Mouse (Mus musculus) kidney, postnatal 0 days (tissue): ENCODE results near the gene Man1c1. TPM values are rescaled to one million over a fixed set of nuclear protein-coding genes. Genes with fewer than 3 reads are reported as not detected.
A peak's percentile ranks its signal among the peaks of the same experiment; 100 is the strongest.

Experiments
- ATAC-seq: fragments of 200-750 bp; cut with Nextera tagmentation; replicated peaks from 2 replicates; pipeline ENCODE4 v1.8.0; 2017; ENCODE audit warnings: low read depth, moderate number of reproducible peaks, moderate TSS enrichment, moderate library complexity; ENCODE audit not compliant: low FRiP score
- DNase-seq: peaks from one replicate; pipeline ENCODE4 v3.0.0-alpha.2; 2016; ENCODE audit warnings: low spot score
- H3K27ac ChIP-seq: fragments of 300-500 bp; sonication (generic); 2 replicates; pipeline ENCODE4 v1.5.1; 2014; ENCODE audit warnings: mild to moderate bottlenecking
- H3K27me3 ChIP-seq: fragments of 300-500 bp; sonication (generic); 2 replicates; pipeline ENCODE4 v1.6.1; 2014; ENCODE audit warnings: low read length, mixed read lengths; ENCODE audit not compliant: insufficient read depth
- H3K36me3 ChIP-seq: fragments of 300-500 bp; sonication (generic); 2 replicates; pipeline ENCODE4 v1.6.1; 2014; ENCODE audit warnings: low read length, mixed read lengths; ENCODE audit not compliant: insufficient read depth
- H3K4me1 ChIP-seq: fragments of 300-500 bp; sonication (generic); replicated peaks from 2 replicates; pipeline ENCODE4 v1.6.1; 2014; ENCODE audit warnings: antibody characterized with exemption, low read length, mixed read lengths; ENCODE audit not compliant: insufficient read depth
- H3K4me2 ChIP-seq: fragments of 300-500 bp; sonication (generic); 2 replicates; pipeline ENCODE4 v1.6.1; 2014; ENCODE audit warnings: mild to moderate bottlenecking, low read length, moderate library complexity, mixed read lengths
- H3K4me3 ChIP-seq: fragments of 300-500 bp; sonication (generic); replicated peaks from 2 replicates; pipeline ENCODE4 v1.5.1; 2014; ENCODE audit warnings: low read depth, low read length
- H3K9ac ChIP-seq: fragments of 300-500 bp; sonication (generic); 2 replicates; pipeline ENCODE4 v1.6.1; 2014; ENCODE audit warnings: low read depth, low read length
- H3K9me3 ChIP-seq: fragments of 300-500 bp; sonication (generic); replicated peaks from 2 replicates; pipeline ENCODE4 v1.6.1; 2016; ENCODE audit warnings: low read length, inconsistent platforms, mixed read lengths
- CTCF ChIP-seq: IDR thresholded peaks from 2 replicates; pipeline ENCODE4 v1.5.1; 2016; ENCODE audit warnings: antibody characterized with exemption, low read depth, mild to moderate bottlenecking, moderate library complexity
- WGBS: fragments of 180-500 bp; shearing (Covaris S2); extraction: QIAGEN DNeasy Blood & Tissue Kit; methylation state at CpG from one replicate; pipeline ENCODE4 v1.1.7; 2014; 5-methylcytosine and 5-hydroxymethylcytosine counted together
- polyA plus RNA-seq: library from polyadenylated mRNA; unstranded; fragments of >200 nt; fragmentation: Nextera tagmentation; extraction: Ambion mirVana; gene quantifications from 2 replicates; pipeline ENCODE4 v1.2.1, GENCODE M21; 2015

Man1c1 gene
- 3.2 and 3.4 TPM in 2 replicates for polyA plus RNA-seq

DNA sequence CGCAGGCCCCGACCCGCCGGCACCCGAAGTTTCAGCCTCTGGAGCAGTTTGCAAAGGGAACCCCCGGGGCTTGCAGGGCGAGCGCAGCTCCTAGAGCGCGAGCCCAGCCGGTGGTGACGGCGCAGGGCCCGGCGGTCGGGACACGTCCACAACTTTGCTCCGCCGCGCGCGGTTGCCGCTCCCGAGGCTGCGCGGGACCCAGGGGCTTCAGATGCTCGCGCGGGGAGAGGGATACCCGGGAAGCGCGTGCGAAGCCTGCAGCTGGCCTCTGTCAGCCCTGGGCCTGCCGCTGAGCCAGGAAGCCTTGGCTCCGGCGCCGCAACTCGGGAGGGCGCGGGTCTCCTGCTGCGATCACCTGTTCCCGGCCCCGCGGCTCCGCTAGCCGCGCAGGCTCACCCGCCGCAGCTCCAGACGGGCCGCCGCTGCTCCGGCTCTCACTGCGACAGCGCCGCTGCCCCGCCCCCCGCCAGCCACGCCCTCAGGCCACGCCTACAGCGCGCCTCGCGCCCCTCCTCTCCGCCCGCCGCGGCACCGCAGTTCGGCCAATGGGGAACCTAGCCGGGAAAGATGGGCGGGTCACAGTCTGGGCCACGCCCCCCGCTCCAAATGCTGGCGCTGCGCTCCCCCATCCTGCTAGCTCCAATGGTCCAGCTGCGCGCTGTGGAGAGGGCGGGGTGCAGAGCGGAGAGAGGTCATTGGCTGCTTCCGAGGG is at the start of gene Man1c1:
Man1c1 (minus strand) TSS at position 456 of the 712 bp plus-strand sequence.
- Histone ChIP-seq H3K4me2 (peak within 1 kb of the TSS; percentile 99), H3K27ac (peak within 1 kb of the TSS; percentile 42; the same call in 1 of the 2 replicates), H3K9me3 (no peaks in the 10 kb centered on the region), H3K4me3 (peak within 1 kb of the TSS; percentile 59), H3K27me3 (no peaks in the 10 kb centered on the region), H3K36me3 (no peaks in the 10 kb centered on the region), H3K9ac (peak within 1 kb of the TSS; percentile 66), H3K4me1 (peaks cover 10% of the 10 kb centered on the region; the same call in 1 of the 2 replicates)
- no peak for TF ChIP-seq CTCF
- peak; percentile 93 for ATAC-seq
- DNase-seq, result peak; percentile 99
- WGBS, result 1% methylated on average over 78 of the region's 81 CpGs

GRCm38 (mm10) chr4:134753516-134754261 is 49.6 kb upstream of the Man1c1 start:
- H3K9me3 ChIP-seq, result no peaks in the 10 kb centered on the region
- peaks cover 15% of the 10 kb centered on the region for H3K4me1 ChIP-seq
- H3K9ac ChIP-seq, result no peak overlapping the region
- WGBS, result 50% methylated on average over 17 of the region's 17 CpGs
- TF ChIP-seq CTCF, result no peak
- H3K4me2 ChIP-seq, result no peak overlapping the region
- H3K27ac ChIP-seq, result peak overlapping the region; percentile 48; the same call in 1 of the 2 replicates
- no peaks in the 10 kb centered on the region for H3K27me3 ChIP-seq
- H3K4me3 ChIP-seq, result no peak overlapping the region
- ATAC-seq, result no peak
- DNase-seq, result peak; percentile 70
- H3K36me3 ChIP-seq, result 0 out of 2 replicates have a peak, but pooled peaks cover 16% of the 10 kb centered on the region

DNA sequence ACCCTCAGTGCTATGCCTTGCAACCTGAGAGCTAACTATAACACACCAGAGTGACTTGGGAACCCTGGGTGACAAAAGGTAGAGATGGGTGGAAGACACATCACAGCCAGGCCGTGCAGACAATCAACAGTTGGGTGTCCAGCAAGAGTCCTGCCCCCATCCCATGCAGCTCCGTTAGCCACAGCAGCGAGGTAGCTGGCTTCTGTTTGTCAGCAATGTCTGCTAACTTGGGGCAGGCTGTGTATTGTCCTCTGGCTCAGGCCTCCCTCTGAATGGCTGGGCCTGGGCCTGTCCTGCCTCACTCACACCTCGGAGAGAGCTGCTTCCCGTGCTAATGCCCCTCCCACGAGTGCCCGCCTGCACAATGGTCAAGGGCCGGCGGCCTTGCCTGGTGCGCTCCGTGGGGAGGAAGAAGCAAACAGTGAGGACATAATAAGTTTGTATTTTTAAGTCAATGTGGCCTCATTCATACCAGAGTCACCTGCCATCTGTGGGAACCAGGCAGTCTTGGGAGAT is 48.9 kb upstream of the Man1c1 start:
- Histone ChIP-seq H3K36me3 (peaks cover 22% of the 10 kb centered on the region; the same call in 1 of the 2 replicates), H3K27me3 (no peaks in the 10 kb centered on the region), H3K4me2 (no peak overlapping the region), H3K9ac (0 out of 2 replicates have a peak overlapping the region, but pooled peaks have one; percentile 9), H3K4me1 (peaks cover 15% of the 10 kb centered on the region), H3K9me3 (no peaks in the 10 kb centered on the region), H3K27ac (no peak overlapping the region), H3K4me3 (no peak overlapping the region)
- no peak for TF ChIP-seq CTCF
- DNase-seq (no peak), ATAC-seq (no peak)
- WGBS, result 45% methylated on average over 11 of the region's 11 CpGs

DNA sequence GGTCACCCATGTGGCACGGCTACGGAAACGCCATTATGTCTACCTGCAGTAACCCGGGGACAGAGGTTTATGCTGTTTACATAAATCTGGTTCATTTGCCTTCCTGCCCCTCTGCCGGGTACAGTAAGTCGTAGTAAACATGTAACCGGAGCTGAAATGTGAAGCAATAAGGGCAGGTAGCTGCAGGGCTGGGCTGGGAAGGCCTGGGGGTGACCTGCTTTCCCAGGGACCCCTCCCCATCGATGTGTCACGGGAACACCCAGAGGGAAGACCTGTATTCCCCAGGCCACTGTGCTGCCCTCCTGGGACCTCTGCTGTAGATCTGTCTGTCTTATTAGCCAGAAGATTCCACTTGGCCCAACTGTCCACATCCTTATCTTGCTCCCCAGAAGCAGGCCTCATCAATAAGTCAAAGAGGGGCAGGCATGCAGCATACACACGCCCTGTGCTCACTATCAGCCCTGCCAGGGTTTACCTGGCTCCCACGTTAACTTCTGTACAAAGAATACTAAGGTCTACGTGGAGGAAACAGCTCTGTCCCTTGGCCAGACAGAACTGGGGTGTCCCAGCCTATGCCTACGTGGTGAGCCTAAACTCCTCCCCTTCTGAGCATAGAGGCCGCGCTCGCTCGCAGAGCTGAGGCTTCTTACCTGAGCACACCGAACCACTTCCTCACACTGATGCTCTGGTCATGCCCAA is 47.7 kb upstream of the Man1c1 start:
- DNase-seq, result no peak
- peaks cover 30% of the 10 kb centered on the region for H3K36me3 ChIP-seq
- WGBS, result 68% methylated on average over 18 of the region's 18 CpGs
- peaks cover 15% of the 10 kb centered on the region for H3K4me1 ChIP-seq
- no peaks in the 10 kb centered on the region for H3K27me3 ChIP-seq
- ATAC-seq, result no peak
- H3K9me3 ChIP-seq, result no peaks in the 10 kb centered on the region
- no peak overlapping the region for H3K4me2 ChIP-seq
- H3K9ac ChIP-seq, result no peak overlapping the region
- no peak for TF ChIP-seq CTCF
- no peak overlapping the region for H3K4me3 ChIP-seq
- no peak overlapping the region for H3K27ac ChIP-seq

DNA sequence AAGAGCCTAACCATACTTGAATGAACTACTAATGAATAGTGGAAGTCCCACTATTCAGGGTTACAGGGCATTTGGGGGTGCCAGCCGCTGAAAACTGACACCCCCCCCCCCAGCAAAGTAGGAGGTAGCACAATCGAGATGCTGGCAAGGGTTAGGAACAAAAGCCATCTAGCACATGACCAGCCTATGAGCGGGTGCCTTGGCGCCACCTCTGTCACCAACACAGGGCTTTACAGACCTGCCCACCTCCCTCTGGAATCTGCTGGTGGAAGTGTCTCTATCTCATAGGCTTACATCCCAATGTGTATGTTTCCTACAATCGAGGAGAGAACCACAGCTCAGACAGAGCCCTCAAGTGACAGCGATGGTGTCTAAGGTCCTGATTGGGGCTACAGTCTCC is 46.7 kb upstream of the Man1c1 start:
- Histone ChIP-seq H3K4me3 (no peak overlapping the region), H3K4me1 (peaks cover 15% of the 10 kb centered on the region), H3K27ac (no peak overlapping the region), H3K27me3 (no peaks in the 10 kb centered on the region), H3K9me3 (no peaks in the 10 kb centered on the region), H3K36me3 (peaks cover 39% of the 10 kb centered on the region), H3K4me2 (no peak overlapping the region), H3K9ac (no peak overlapping the region)
- no peak for ATAC-seq
- 78% methylated on average over 6 of the region's 6 CpGs for WGBS
- TF ChIP-seq CTCF, result no peak
- DNase-seq, result no peak

- Histone ChIP-seq H3K4me2 (no peak overlapping the region), H3K27ac (no peak overlapping the region), H3K4me3 (no peak overlapping the region), H3K27me3 (no peaks in the 10 kb centered on the region), H3K9ac (no peak overlapping the region), H3K9me3 (no peaks in the 10 kb centered on the region), H3K4me1 (peaks cover 15% of the 10 kb centered on the region), H3K36me3 (peaks cover 39% of the 10 kb centered on the region)
- ATAC-seq (peak; percentile 6; the same call in 1 of the 2 replicates), DNase-seq (no peak)
- WGBS, result 59% methylated on average over 5 of the region's 5 CpGs
- no peak for TF ChIP-seq CTCF
Measured at GRCm38 (mm10) chr4:134750263-134750662, 46.2 kb upstream of the Man1c1 start.
